ENCODE assay signal across 11 mouse cellular contexts in genomic region chr9:108120671-108121070, GRCm38 (mm10). TPM values are rescaled to one million over a fixed set of nuclear protein-coding genes. Genes with fewer than 3 reads are reported as not detected.
DNase-seq lines count a peak whose midpoint lies in the region; ATAC-seq and TF ChIP-seq lines count a peak whose summit lies in the region.
"Had no signal": no experiment of that assay in that cellular context is flagged by ENCODE, and none has a peak within 500 bp of the region (broad histone marks: within the 10 kb centered on the region; RNA-seq: fewer than 3 reads in every experiment).

No protein-coding gene starts in this region.

- H3K79me2 ChIP-seq in MEL (ENCODE audit: control insufficient read depth, insufficient read depth, low read length, poor library complexity) = no peaks in the 10 kb centered on the region

- TF ChIP-seq POLR2A in MEL (IDR thresholded peaks at IDR 0.05; ENCODE audit: control insufficient read depth in 1 of 2, insufficient read depth in 1 of 2, low read depth in 1 of 2, low read length in 2 of 2, poor library complexity in 1 of 2) = no peak

- no peak overlapping the region; the same call in 1 of the 2 replicates for H3K9ac ChIP-seq in MEL (ENCODE audit: control insufficient read depth, low read depth, low read length, poor library complexity, severe bottlenecking)
- H3K9ac ChIP-seq in hindbrain, embryonic 14.5 days = no peak overlapping the region
- H3K9ac ChIP-seq: embryonic facial prominence, embryonic 12.5 days had no signal

- ATAC-seq in granulocyte monocyte progenitor cell, adult 5-6 weeks (replicated peaks; ENCODE audit: poor library complexity, severe bottlenecking) = peak; percentile 97
- ATAC-seq in neutrophil, adult 5-6 weeks (ENCODE audit: extremely low read depth, insufficient number of reproducible peaks, low FRiP score, poor library complexity, severe bottlenecking) = 0 out of 2 replicates have a peak, but pooled peaks have one; percentile 25
- no peak for ATAC-seq in hindbrain, embryonic 14.5 days (ENCODE audit: low FRiP score)

- TF ChIP-seq CTCF in left cerebral cortex, adult 2 months (IDR thresholded peaks at IDR 0.05) = no peak
- TF ChIP-seq CTCF in MEL (IDR thresholded peaks at IDR 0.05 in 2 of 3, conservative IDR thresholded peaks at IDR 0.05 in 1 of 3; ENCODE audit: control insufficient read depth in 1 of 3, insufficient read depth in 1 of 3, low read depth in 2 of 3, low read length in 3 of 3, poor library complexity in 1 of 3, severe bottlenecking in 1 of 3) = no peak

- H3K4me2 ChIP-seq in hindbrain, embryonic 14.5 days (replicated peaks) = no peak overlapping the region
- H3K4me2 ChIP-seq: embryonic facial prominence, embryonic 12.5 days; liver, embryonic 12.5 days had no signal

- H3K4me3 ChIP-seq in left cerebral cortex, adult 2 months = no peak overlapping the region
- no peak overlapping the region for H3K4me3 ChIP-seq in MEL (ENCODE audit: control insufficient read depth in 1 of 2, insufficient read depth in 1 of 2, low read depth in 2 of 2, low read length in 2 of 2)
- no peak overlapping the region for H3K4me3 ChIP-seq in hindbrain, embryonic 14.5 days (replicated peaks; ENCODE audit: low read length)
- H3K4me3 ChIP-seq: embryonic facial prominence, embryonic 12.5 days; liver, embryonic 12.5 days had no signal

- peaks cover 0 to 22% of the 10 kb centered on the region in 2 experiments; a peak in 3 of 4 replicates for H3K4me1 ChIP-seq in MEL (ENCODE audit: control insufficient read depth in 1 of 2, insufficient read depth in 2 of 2, low read length in 2 of 2)
- H3K4me1 ChIP-seq in hindbrain, embryonic 14.5 days (replicated peaks; ENCODE audit: control insufficient read depth, insufficient read depth, low read length) = no peaks in the 10 kb centered on the region

- no peak for DNase-seq in left cerebral cortex, adult 2 months (ENCODE audit: extremely low spot score in 1 of 2, low spot score in 2 of 2)
- DNase-seq in left cerebral cortex, postnatal 25 days (ENCODE audit: low spot score in 2 of 2) = no peak
- DNase-seq in MEL (ENCODE audit: low read depth, low spot score) = peak; percentile 52
- DNase-seq in layer of hippocampus, adult 18-20 months (ENCODE audit: low spot score in 2 of 2) = no peak
- no peak for DNase-seq in frontal cortex, postnatal 10 days (ENCODE audit: low spot score in 2 of 2)
- DNase-seq in hindbrain, embryonic 14.5 days (ENCODE audit: low spot score) = no peak
- DNase-seq: thymus, postnatal 36 days had no signal

- peaks cover 0 to 19% of the 10 kb centered on the region in 2 experiments; a peak in 2 of 4 replicates for H3K36me3 ChIP-seq in MEL (ENCODE audit: control insufficient read depth in 1 of 2, insufficient read depth in 2 of 2, low read length in 2 of 2)
- peaks cover 37% of the 10 kb centered on the region for H3K36me3 ChIP-seq in hindbrain, embryonic 14.5 days (replicated peaks; ENCODE audit: control insufficient read depth, insufficient read depth)
- H3K36me3 ChIP-seq: embryonic facial prominence, embryonic 12.5 days; liver, embryonic 12.5 days had no signal

- intact Hi-C loops in left cerebral cortex, adult 2 months (cut with DNase I) = no loop called here
- intact Hi-C loops in left cerebral cortex, postnatal 25 days (cut with DNase I) = no loop called here

- WGBS in hindbrain, embryonic 14.5 days = 94% methylated on average over 8 of the region's 8 CpGs

- no peaks in the 10 kb centered on the region for H3K27me3 ChIP-seq in MEL (ENCODE audit: control insufficient read depth in 1 of 2, insufficient read depth in 2 of 2, low read length in 2 of 2)
- no peaks in the 10 kb centered on the region for H3K27me3 ChIP-seq in hindbrain, embryonic 14.5 days (ENCODE audit: control insufficient read depth, insufficient read depth, low read length)

- TF ChIP-seq RAD21 in MEL (IDR thresholded peaks at IDR 0.05; ENCODE audit: low read depth, low read length) = no peak

- peak overlapping the region; percentile 71 for H3K27ac ChIP-seq in left cerebral cortex, adult 2 months
- peak overlapping the region; percentile 52 for H3K27ac ChIP-seq in MEL (ENCODE audit: control insufficient read depth, low read depth, low read length)
- no peak overlapping the region for H3K27ac ChIP-seq in hindbrain, embryonic 14.5 days
- H3K27ac ChIP-seq: embryonic facial prominence, embryonic 12.5 days; liver, embryonic 12.5 days had no signal

- H3K9me3 ChIP-seq in MEL (replicated peaks; ENCODE audit: insufficient read depth, low read length) = no peaks in the 10 kb centered on the region
- no peaks in the 10 kb centered on the region for H3K9me3 ChIP-seq in hindbrain, embryonic 14.5 days (ENCODE audit: control insufficient read depth, low read length)
- H3K9me3 ChIP-seq: embryonic facial prominence, embryonic 12.5 days; liver, embryonic 12.5 days had no signal

- peak in 1 of 2 experiments; percentile 20; a peak in 1 of 4 replicates for TF ChIP-seq EP300 in MEL (IDR thresholded peaks at IDR 0.05; ENCODE audit: low read depth in 1 of 2, low read length in 2 of 2)

TF ChIP-seq in MEL, 35 proteins besides CTCF, POLR2A, EP300 and RAD21:
- TF ChIP-seq MAFK (IDR thresholded peaks at IDR 0.05; ENCODE audit: borderline replicate concordance, low read depth, low read length) = no peak
- no peak for TF ChIP-seq MYB (IDR thresholded peaks at IDR 0.05; ENCODE audit: low read depth, low read length)
- TF ChIP-seq MEF2A (IDR thresholded peaks at IDR 0.05; ENCODE audit: extremely low read depth, insufficient replicate concordance, low read depth, low read length, poor library complexity, severe bottlenecking) = no peak
- TF ChIP-seq POLR2AphosphoS2 (IDR thresholded peaks at IDR 0.05; ENCODE audit: low read length) = no peak
- peak; percentile 88 for TF ChIP-seq TBP (IDR thresholded peaks at IDR 0.05; ENCODE audit: low read depth, low read length)
- TF ChIP-seq ETS1 (IDR thresholded peaks at IDR 0.05; ENCODE audit: low read depth, low read length) = no peak
- no peak for TF ChIP-seq ELF1 (IDR thresholded peaks at IDR 0.05; ENCODE audit: low read depth, low read length)
- no peak for TF ChIP-seq USF2 (IDR thresholded peaks at IDR 0.05; ENCODE audit: borderline replicate concordance in 1 of 2, insufficient read depth in 1 of 2, low read depth in 1 of 2, low read length in 2 of 2)
- 0 out of 2 replicates have a peak, but pooled peaks have one; percentile 16 for TF ChIP-seq MAX (IDR thresholded peaks at IDR 0.05; ENCODE audit: low read length)
- TF ChIP-seq CHD1 (IDR thresholded peaks at IDR 0.05; ENCODE audit: low read depth, low read length) = no peak
- TF ChIP-seq NELFE (IDR thresholded peaks at IDR 0.05; ENCODE audit: low read depth, low read length) = no peak
TF ChIP-seq in MEL: peak in this region for 2.

RNA-seq across cellular contexts. Expression of gene Apeh, which starts 26.3 kb away (rescaled TPM):
- total RNA-seq in left cerebral cortex, adult 2 months (2021) = 10 to 100 TPM; 31.0 to 31.8 TPM
- total RNA-seq in left cerebral cortex, postnatal 25 days (2021) = 10 to 100 TPM; 29.8 to 36.9 TPM
- total RNA-seq in MEL (2012; rRNA removed) = 57.5 and 76.1 TPM in 2 replicates
- 10 to 100 TPM in 1 of 2 experiments, not detected in 1; 69.0 TPM for polyA plus RNA-seq in MEL (2012; ENCODE audit: insufficient read depth in 1 of 2, insufficient read length in 2 of 2, low read depth in 1 of 2, low replicate concordance in 2 of 2, missing spikeins in 1 of 2)
- 72.6 and 79.0 TPM in 2 replicates for total RNA-seq in granulocyte monocyte progenitor cell, adult 5-6 weeks (2014; fragmentation: Nextera tagmentation)
- total RNA-seq in granulocyte monocyte progenitor cell, adult 5-6 weeks (2017) = 75.8 and 83.2 TPM in 2 replicates
- 74.5 and 116 TPM in 2 replicates for total RNA-seq in neutrophil, adult 5-6 weeks (2017)
- 10 to 100 TPM; 27.0 to 35.7 TPM for total RNA-seq in layer of hippocampus, adult 18-20 months (2021)
- 44.8 and 48.7 TPM in 2 replicates for polyA plus RNA-seq in hindbrain, embryonic 14.5 days (2014; fragmentation: Nextera tagmentation; extraction: Ambion mirVana)

RNA-seq across cellular contexts. Expression of gene Rnf123, which starts 37.5 kb away (rescaled TPM):
- 100 to 1,000 TPM; 107 to 108 TPM for total RNA-seq in left cerebral cortex, adult 2 months (2021)
- total RNA-seq in left cerebral cortex, postnatal 25 days (2021) = 10 to 100 TPM; 81.9 to 88.7 TPM
- 24.9 and 28.5 TPM in 2 replicates for total RNA-seq in MEL (2012; rRNA removed)
- 10 to 100 TPM in 1 of 2 experiments, not detected in 1; 74.8 TPM for polyA plus RNA-seq in MEL (2012; ENCODE audit: insufficient read depth in 1 of 2, insufficient read length in 2 of 2, low read depth in 1 of 2, low replicate concordance in 2 of 2, missing spikeins in 1 of 2)
- total RNA-seq in granulocyte monocyte progenitor cell, adult 5-6 weeks (2014; fragmentation: Nextera tagmentation) = 64.5 and 75.3 TPM in 2 replicates
- 29.7 and 30.3 TPM in 2 replicates for total RNA-seq in granulocyte monocyte progenitor cell, adult 5-6 weeks (2017)
- 62.7 and 90.3 TPM in 2 replicates for total RNA-seq in neutrophil, adult 5-6 weeks (2017)
- 100 to 1,000 TPM in 1 of 2 experiments, 10 to 100 TPM in 1; 87.8 to 104 TPM for total RNA-seq in layer of hippocampus, adult 18-20 months (2021)
- polyA plus RNA-seq in hindbrain, embryonic 14.5 days (2014; fragmentation: Nextera tagmentation; extraction: Ambion mirVana) = 49.9 and 50.9 TPM in 2 replicates

RNA-seq across cellular contexts. Expression of gene Mst1, which starts 40.4 kb away (rescaled TPM):
- not detected for total RNA-seq in left cerebral cortex, adult 2 months (2021)
- not detected for total RNA-seq in left cerebral cortex, postnatal 25 days (2021)
- 1.6 and 4.6 TPM in 2 replicates for total RNA-seq in MEL (2012; rRNA removed)
- 1 to 10 TPM in 1 of 2 experiments, not detected in 1; 10.0 TPM for polyA plus RNA-seq in MEL (2012; ENCODE audit: insufficient read depth in 1 of 2, insufficient read length in 2 of 2, low read depth in 1 of 2, low replicate concordance in 2 of 2, missing spikeins in 1 of 2)
- 0.67 TPM in 1 of 2 replicates, not detected in the other for total RNA-seq in granulocyte monocyte progenitor cell, adult 5-6 weeks (2014; fragmentation: Nextera tagmentation)
- total RNA-seq in granulocyte monocyte progenitor cell, adult 5-6 weeks (2017) = 0.34 and 1.6 TPM in 2 replicates
- total RNA-seq in neutrophil, adult 5-6 weeks (2017) = not detected in 2 replicates
- total RNA-seq in layer of hippocampus, adult 18-20 months (2021) = not detected
- polyA plus RNA-seq in hindbrain, embryonic 14.5 days (2014; fragmentation: Nextera tagmentation; extraction: Ambion mirVana) = not detected in 2 replicates
